Mouse (Mus musculus): ENCODE data around the gene Deup1. TPM values are rescaled to one million over a fixed set of nuclear protein-coding genes. Genes with fewer than 3 reads are reported as not detected.

Deup1 gene
- polyA plus RNA-seq, 1 experiment from 2014 or later = 0.14 TPM

Other genes starting within 250 kb of the Deup1 start
- 0.32 and 0.52 TPM in 2 replicates for gene Smco4, start 134.5 kb downstream of the Deup1 start, polyA plus RNA-seq (2015; fragmentation: Nextera tagmentation; extraction: Ambion mirVana)
- 18.8 and 23.4 TPM in 2 replicates for gene Slc36a4, start 81.8 kb upstream of the Deup1 start, polyA plus RNA-seq (2015; fragmentation: Nextera tagmentation; extraction: Ambion mirVana)
- not detected in 2 replicates for gene Mtnr1b, start 246.6 kb upstream of the Deup1 start, polyA plus RNA-seq (2015; fragmentation: Nextera tagmentation; extraction: Ambion mirVana)